Comparison of ENCODE assay signal across 8 mouse cellular contexts in the genomic region with DNA sequence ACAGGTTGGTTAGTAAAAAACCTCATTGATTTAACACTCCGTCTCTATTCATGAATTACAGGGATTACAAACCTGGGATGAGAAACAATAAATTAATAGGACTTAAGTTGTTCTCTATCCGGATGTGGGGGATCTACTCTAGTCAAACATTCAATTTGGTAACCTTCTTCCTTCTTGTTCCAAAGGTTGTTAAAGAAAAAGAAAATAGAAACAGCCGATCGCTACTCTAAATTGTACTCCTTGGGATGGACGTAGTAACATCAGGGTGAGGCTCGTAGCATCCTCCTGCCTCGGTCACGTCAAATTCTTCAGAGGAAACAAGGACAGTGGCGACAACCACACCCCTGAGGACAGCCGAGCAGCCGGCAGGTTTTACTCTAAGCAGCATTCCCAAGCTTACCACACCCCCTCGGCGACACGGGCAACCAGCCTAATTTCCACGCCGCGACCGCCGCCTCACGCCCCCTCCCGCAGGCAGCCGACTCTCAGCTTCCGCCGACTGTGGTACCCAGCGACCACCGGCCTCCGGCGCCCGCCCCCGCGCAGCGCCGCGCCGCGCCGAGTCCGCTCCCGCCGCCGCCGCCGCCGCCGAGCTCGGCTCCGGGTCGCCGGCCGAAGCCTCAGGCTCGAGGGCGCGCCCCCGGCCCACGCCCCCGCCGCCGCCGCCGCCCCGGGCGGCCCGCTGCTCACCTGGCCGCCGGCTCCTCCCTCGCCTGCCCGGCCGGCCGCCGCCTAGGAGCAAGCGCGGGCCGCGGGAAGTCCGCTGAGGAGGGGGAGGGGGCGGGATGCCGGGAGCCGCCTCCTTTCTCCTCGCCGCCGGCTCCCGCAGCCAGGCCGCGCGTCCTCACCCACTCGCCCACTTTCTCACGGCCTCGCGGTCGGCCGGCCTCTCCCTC. TPM values are rescaled to one million over a fixed set of nuclear protein-coding genes. Genes with fewer than 3 reads are reported as not detected.
DNase-seq lines count a peak whose midpoint lies in the region; ATAC-seq and TF ChIP-seq lines count a peak whose summit lies in the region.

No protein-coding gene starts in this region.

- H3K9me3 ChIP-seq in limb, embryonic 12.5 days, result no peaks in the 10 kb centered on the region
- no peaks in the 10 kb centered on the region for H3K9me3 ChIP-seq in neural tube, embryonic 15.5 days (replicated peaks)

- DNase-seq in cerebellum, adult 2 months, result peak in 1 of 2 experiments; percentile 25
- no peak for DNase-seq in cerebellum, adult 9-10 months
- DNase-seq in thymus, adult 2 months, result peak; percentile 13
- DNase-seq in thymus, postnatal 10 days (ENCODE audit: low spot score in 2 of 2), result no peak
- peak; percentile 17 for DNase-seq in heart, postnatal 4 days
- DNase-seq in spleen, postnatal 4 days (ENCODE audit: low spot score in 2 of 2), result no peak

- peak; percentile 40; the same call in 1 of the 2 replicates for ATAC-seq in limb, embryonic 12.5 days (ENCODE audit: insufficient number of reproducible peaks, insufficient read depth, low FRiP score, low TSS enrichment, low read depth)
- peak; percentile 45 for ATAC-seq in neural tube, embryonic 15.5 days (ENCODE audit: low FRiP score)

- H3K36me3 ChIP-seq in thymus, adult 2 months (ENCODE audit: control insufficient read depth, insufficient read depth, low read length), result no peaks in the 10 kb centered on the region
- no peaks in the 10 kb centered on the region for H3K36me3 ChIP-seq in limb, embryonic 12.5 days
- no peaks in the 10 kb centered on the region for H3K36me3 ChIP-seq in neural tube, embryonic 15.5 days

- no peak for TF ChIP-seq CTCF in cerebellum, adult 2 months (IDR thresholded peaks at IDR 0.05; ENCODE audit: borderline replicate concordance, insufficient read depth, low read depth, low read length)
- no peak for TF ChIP-seq CTCF in thymus, adult 2 months (IDR thresholded peaks at IDR 0.05; ENCODE audit: borderline replicate concordance, control insufficient read depth, extremely low read depth, insufficient read depth, low read length, poor library complexity)

- peaks cover 2% of the 10 kb centered on the region; the same call in 1 of the 2 replicates for H3K27me3 ChIP-seq in cerebellum, adult 2 months (ENCODE audit: control insufficient read depth, insufficient read depth, low read length)
- H3K27me3 ChIP-seq in thymus, adult 2 months (ENCODE audit: control insufficient read depth, insufficient read depth, low read length), result peaks cover 13% of the 10 kb centered on the region
- no peaks in the 10 kb centered on the region for H3K27me3 ChIP-seq in limb, embryonic 12.5 days
- H3K27me3 ChIP-seq in neural tube, embryonic 15.5 days (replicated peaks), result no peaks in the 10 kb centered on the region

- WGBS in cerebellum, adult 2 months, result 8% methylated on average over 77 of the region's 91 CpGs
- WGBS in thymus, adult 2 months, result 10% methylated on average over 84 of the region's 91 CpGs
- 2% methylated on average over 64 of the region's 91 CpGs for WGBS in limb, embryonic 12.5 days
- WGBS in neural tube, embryonic 15.5 days, result 2% methylated on average over 57 of the region's 91 CpGs

- peak overlapping the region; percentile 82 for H3K4me3 ChIP-seq in cerebellum, adult 2 months (replicated peaks; ENCODE audit: insufficient read depth, low read depth, low read length)
- H3K4me3 ChIP-seq in thymus, adult 2 months (ENCODE audit: control insufficient read depth, insufficient read depth, low read length), result peak overlapping the region; percentile 58
- peak overlapping the region; percentile 74 for H3K4me3 ChIP-seq in limb, embryonic 12.5 days (replicated peaks)
- H3K4me3 ChIP-seq in neural tube, embryonic 15.5 days (replicated peaks), result peak overlapping the region; percentile 71

- TF ChIP-seq POLR2A in cerebellum, adult 2 months (IDR thresholded peaks at IDR 0.05; ENCODE audit: borderline replicate concordance, insufficient read depth, low read length), result no peak
- TF ChIP-seq POLR2A in thymus, adult 2 months (IDR thresholded peaks at IDR 0.05; ENCODE audit: control insufficient read depth, extremely low read depth, insufficient read depth, low read length, poor library complexity), result no peak

- H3K4me2 ChIP-seq in limb, embryonic 12.5 days, result peak overlapping the region; percentile 65
- H3K4me2 ChIP-seq in neural tube, embryonic 15.5 days, result peak overlapping the region; percentile 65

- H3K27ac ChIP-seq in cerebellum, adult 2 months (ENCODE audit: insufficient read depth, low read length), result no peak overlapping the region
- H3K27ac ChIP-seq in thymus, adult 2 months (ENCODE audit: control insufficient read depth, insufficient read depth, low read length), result no peak overlapping the region
- peak overlapping the region; percentile 91 for H3K27ac ChIP-seq in limb, embryonic 12.5 days
- peak overlapping the region; percentile 98 for H3K27ac ChIP-seq in neural tube, embryonic 15.5 days (replicated peaks)

- H3K9ac ChIP-seq in limb, embryonic 12.5 days (replicated peaks), result peak overlapping the region; percentile 79
- peak overlapping the region; percentile 72 for H3K9ac ChIP-seq in neural tube, embryonic 15.5 days (replicated peaks)

- H3K4me1 ChIP-seq in cerebellum, adult 2 months (ENCODE audit: control insufficient read depth, insufficient read depth, low read length), result no peaks in the 10 kb centered on the region
- H3K4me1 ChIP-seq in thymus, adult 2 months (replicated peaks; ENCODE audit: control insufficient read depth, insufficient read depth, low read length), result peaks cover 8% of the 10 kb centered on the region; the same call in 1 of the 2 replicates
- H3K4me1 ChIP-seq in limb, embryonic 12.5 days (replicated peaks), result peaks cover 13% of the 10 kb centered on the region
- peaks cover 23% of the 10 kb centered on the region for H3K4me1 ChIP-seq in neural tube, embryonic 15.5 days

RNA-seq across cellular contexts. Expression of a gene that starts 12.9 kb away (rescaled TPM):
- polyA plus RNA-seq in cerebellum, adult 2 months (2012; rRNA removed), result 31.0 and 32.7 TPM in 2 replicates
- polyA plus RNA-seq in thymus, adult 2 months (2012; rRNA removed), result 0.65 and 0.70 TPM in 2 replicates
- 1 to 10 TPM in 1 of 2 experiments, under 1 TPM in 1; 0.38 to 1.6 TPM for total RNA-seq in heart, postnatal 4 days (2021)
- polyA plus RNA-seq in limb, embryonic 12.5 days (2016; fragmentation: Nextera tagmentation; extraction: Ambion mirVana), result 52.6 and 57.0 TPM in 2 replicates
- 84.9 and 103 TPM in 2 replicates for polyA plus RNA-seq in neural tube, embryonic 15.5 days (2015; fragmentation: Nextera tagmentation; extraction: Ambion mirVana)

RNA-seq across cellular contexts. Expression of a gene that starts 20.0 kb away (rescaled TPM):
- 0.59 and 1.6 TPM in 2 replicates for polyA plus RNA-seq in cerebellum, adult 2 months (2012; rRNA removed)
- 17.5 and 26.2 TPM in 2 replicates for polyA plus RNA-seq in thymus, adult 2 months (2012; rRNA removed)
- total RNA-seq in heart, postnatal 4 days (2021), result 10 to 100 TPM; 54.8 to 64.5 TPM
- 1.2 and 2.1 TPM in 2 replicates for polyA plus RNA-seq in limb, embryonic 12.5 days (2016; fragmentation: Nextera tagmentation; extraction: Ambion mirVana)
- polyA plus RNA-seq in neural tube, embryonic 15.5 days (2015; fragmentation: Nextera tagmentation; extraction: Ambion mirVana), result 10.0 and 11.3 TPM in 2 replicates

Comparison
In these comparisons a context has a peak if more than half of its experiments do, and no peak if none do; other contexts are left out.
1. DNase-seq: peak in thymus, adult 2 months (single experiment) and heart, postnatal 4 days (single experiment); none in cerebellum, adult 9-10 months (single experiment), thymus, postnatal 10 days (0 of 2) and spleen, postnatal 4 days (0 of 2).
2. H3K27ac ChIP-seq: peak in limb, embryonic 12.5 days (single experiment) and neural tube, embryonic 15.5 days (single experiment); none in cerebellum, adult 2 months (single experiment) and thymus, adult 2 months (single experiment).
3. RNA of a gene that starts 12.9 kb away (polyA plus RNA-seq): 84.9 to 103 TPM in neural tube, embryonic 15.5 days, 52.6 to 57.0 TPM in limb, embryonic 12.5 days and 31.0 to 32.7 TPM in cerebellum, adult 2 months; 0.65 to 0.70 TPM in thymus, adult 2 months; every median in the first group is over 10 times any median in the second.
4. Peak in every context shown above with its lines, with median percentiles within 50 percentile points of each other: H3K4me3 ChIP-seq.